In the genomic region with DNA sequence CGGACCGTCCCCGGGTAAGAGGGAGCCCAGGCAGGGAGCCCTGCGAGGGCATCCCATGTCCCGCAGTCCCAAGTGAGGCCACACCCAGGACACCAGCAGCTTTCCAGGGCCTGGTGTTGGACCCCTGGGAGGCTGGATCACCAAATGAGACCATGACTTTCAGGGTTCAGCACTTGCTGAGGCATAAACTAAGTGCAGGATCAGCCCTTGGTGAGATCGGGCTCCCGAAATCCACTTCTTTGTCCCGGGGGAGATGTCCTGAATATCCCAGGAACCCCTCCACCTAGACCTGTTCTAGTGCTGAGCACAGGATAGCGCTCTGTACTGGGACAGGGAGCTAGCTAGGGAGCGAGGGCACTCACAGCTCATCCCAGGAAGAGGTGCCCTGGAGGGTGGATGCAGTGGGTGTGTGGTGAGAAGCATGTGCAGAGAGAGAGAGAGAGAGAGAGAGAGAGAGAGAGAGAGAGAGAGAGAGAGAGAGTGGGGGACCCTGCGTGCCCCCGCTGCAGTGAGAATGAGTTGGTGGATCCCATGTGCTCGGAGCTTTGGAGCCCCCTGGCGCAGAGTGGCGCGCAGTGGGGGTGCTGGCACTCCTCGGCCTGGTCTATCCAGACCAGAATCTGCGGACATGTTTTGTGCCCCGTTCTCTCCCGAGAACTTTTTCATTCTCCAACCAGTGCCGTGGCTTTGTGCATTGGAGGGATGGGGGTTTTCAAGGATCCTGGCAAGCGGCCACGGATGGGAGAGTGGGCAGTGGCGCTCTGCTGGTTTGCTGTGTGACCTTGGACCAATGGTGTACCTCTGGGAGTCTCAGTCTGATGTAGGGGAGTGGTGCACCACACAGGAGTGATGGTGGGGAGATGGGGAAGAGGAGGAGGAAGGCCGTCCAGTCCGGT, we compare ENCODE assay signal across 8 mouse cellular contexts.
DNase-seq lines count a peak whose midpoint lies in the region; ATAC-seq and TF ChIP-seq lines count a peak whose summit lies in the region.

No protein-coding gene starts in this region.

- no peak for ATAC-seq in heart, embryonic 13.5 days (ENCODE audit: extremely low read depth, insufficient number of reproducible peaks, low FRiP score, low TSS enrichment)
- no peak; the same call in 1 of the 2 replicates for ATAC-seq in forebrain, embryonic 12.5 days (ENCODE audit: low FRiP score)
- ATAC-seq in liver, embryonic 16.5 days (ENCODE audit: low read depth) = no peak

- in situ Hi-C loops in ES-E14 (cut with MboI; ENCODE audit: low sequenced_read_pairs in 2 of 2, unreplicated experiment in 2 of 2) = no loop called here

- no peaks in the 10 kb centered on the region for H3K9me3 ChIP-seq in heart, embryonic 13.5 days
- no peaks in the 10 kb centered on the region for H3K9me3 ChIP-seq in ES-E14 (ENCODE audit: control insufficient read depth, insufficient read depth, low read depth, low read length)
- no peaks in the 10 kb centered on the region for H3K9me3 ChIP-seq in forebrain, embryonic 12.5 days
- H3K9me3 ChIP-seq in liver, embryonic 16.5 days (replicated peaks; ENCODE audit: control insufficient read depth, low read length) = no peaks in the 10 kb centered on the region

- peaks cover 28% of the 10 kb centered on the region for H3K4me1 ChIP-seq in heart, embryonic 13.5 days
- H3K4me1 ChIP-seq in ES-E14 (ENCODE audit: control insufficient read depth in 2 of 2, insufficient read depth in 2 of 2, low read length in 2 of 2, poor library complexity in 1 of 2) = peaks cover 3 to 31% of the 10 kb centered on the region in 2 experiments; a peak in 1 of 4 replicates
- peaks cover 45% of the 10 kb centered on the region for H3K4me1 ChIP-seq in forebrain, embryonic 12.5 days
- no peaks in the 10 kb centered on the region; the same call in 1 of the 2 replicates for H3K4me1 ChIP-seq in liver, embryonic 16.5 days (ENCODE audit: control insufficient read depth, low read depth, low read length)

- no peaks in the 10 kb centered on the region for H3K36me3 ChIP-seq in heart, embryonic 13.5 days
- H3K36me3 ChIP-seq in ES-E14 (ENCODE audit: control insufficient read depth, insufficient read depth, low read length, poor library complexity, severe bottlenecking) = no peaks in the 10 kb centered on the region
- H3K36me3 ChIP-seq in forebrain, embryonic 12.5 days (replicated peaks) = no peaks in the 10 kb centered on the region
- H3K36me3 ChIP-seq in liver, embryonic 16.5 days (ENCODE audit: control insufficient read depth, insufficient read depth) = no peaks in the 10 kb centered on the region

- H3K4me3 ChIP-seq in heart, embryonic 13.5 days = peak overlapping the region; percentile 60
- peak overlapping the region; percentile 65 to 70; a peak in 3 of 4 replicates for H3K4me3 ChIP-seq in ES-E14 (ENCODE audit: insufficient read depth in 1 of 2, low read depth in 1 of 2, low read length in 2 of 2, poor library complexity in 1 of 2, severe bottlenecking in 1 of 2)
- H3K4me3 ChIP-seq in forebrain, embryonic 12.5 days (replicated peaks) = peak overlapping the region; percentile 52
- peak overlapping the region; percentile 34; the same call in 1 of the 2 replicates for H3K4me3 ChIP-seq in liver, embryonic 16.5 days (ENCODE audit: low read depth, low read length)

- 16% methylated on average over 26 of the region's 26 CpGs for WGBS in heart, embryonic 13.5 days
- 8% methylated on average over 26 of the region's 26 CpGs for WGBS in forebrain, embryonic 12.5 days
- WGBS in liver, embryonic 16.5 days (ENCODE audit: insufficient replicate concordance) = 17% methylated on average over 26 of the region's 26 CpGs

- H3K9ac ChIP-seq in heart, embryonic 13.5 days = peak overlapping the region; percentile 76
- peak overlapping the region; percentile 61; the same call in 1 of the 2 replicates for H3K9ac ChIP-seq in ES-E14 (ENCODE audit: insufficient read depth, low read depth, low read length, poor library complexity, severe bottlenecking)
- H3K9ac ChIP-seq in forebrain, embryonic 12.5 days = peak overlapping the region; percentile 65
- no peak overlapping the region for H3K9ac ChIP-seq in liver, embryonic 16.5 days (ENCODE audit: low read depth, low read length)

- no peak overlapping the region for H3K27ac ChIP-seq in heart, embryonic 13.5 days (replicated peaks)
- no peak overlapping the region for H3K27ac ChIP-seq in ES-E14 (ENCODE audit: insufficient read depth, low read depth, low read length, poor library complexity, severe bottlenecking)
- H3K27ac ChIP-seq in forebrain, embryonic 12.5 days = no peak overlapping the region
- H3K27ac ChIP-seq in liver, embryonic 16.5 days (ENCODE audit: low read length) = no peak overlapping the region

- H3K4me2 ChIP-seq in heart, embryonic 13.5 days = peak overlapping the region; percentile 98
- peak overlapping the region; percentile 93 for H3K4me2 ChIP-seq in forebrain, embryonic 12.5 days
- H3K4me2 ChIP-seq in liver, embryonic 16.5 days (ENCODE audit: low read depth, low read length) = peak overlapping the region; percentile 49

- no peak for DNase-seq in heart, adult 11 months
- DNase-seq in ES-E14 (ENCODE audit: low read depth, low spot score) = no peak
- no peak for DNase-seq in urinary bladder, adult 18-20 months (ENCODE audit: low spot score in 2 of 2)
- DNase-seq in right cerebral cortex, adult 18-20 months = no peak
- no peak for DNase-seq in adrenal gland, adult (ENCODE audit: inconsistent age in 2 of 2, low spot score in 1 of 2)

- peaks cover 100% of the 10 kb centered on the region for H3K27me3 ChIP-seq in heart, embryonic 13.5 days (replicated peaks)
- peaks cover 79% of the 10 kb centered on the region for H3K27me3 ChIP-seq in forebrain, embryonic 12.5 days
- peaks cover 53% of the 10 kb centered on the region for H3K27me3 ChIP-seq in liver, embryonic 16.5 days (ENCODE audit: control insufficient read depth, insufficient read depth, low read depth, low read length)

TF ChIP-seq in ES-E14, 5 proteins besides CTCF, POLR2A, EP300 and RAD21:
- TF ChIP-seq CHD2 (IDR thresholded peaks at IDR 0.05; ENCODE audit: low read depth, low read length) (no peak), ZC3H11A (IDR thresholded peaks at IDR 0.05; ENCODE audit: borderline replicate concordance, low read depth, low read length) (no peak), MAFK (IDR thresholded peaks at IDR 0.05; ENCODE audit: insufficient read depth, low read depth, low read length) (no peak), ZNF384 (IDR thresholded peaks at IDR 0.05; ENCODE audit: low read depth, low read length) (no peak), HCFC1 (IDR thresholded peaks at IDR 0.05; ENCODE audit: borderline replicate concordance, insufficient read depth, low read length) (no peak)
